Mouse (Mus musculus): ENCODE data around the gene Zfp385a. TPM values are rescaled to one million over a fixed set of nuclear protein-coding genes. Genes with fewer than 3 reads are reported as not detected.
A peak's percentile ranks its signal among the peaks of the same experiment; 100 is the strongest.

Gene Zfp385a
- polyA plus RNA-seq, 1 experiment from 2014 or later, result 7.5 TPM

- peaks cover 57% of the 10 kb centered on the region for H3K36me3 ChIP-seq (ENCODE audit: control insufficient read depth, insufficient read depth)
- H3K9ac ChIP-seq (ENCODE audit: low read length), result no peak overlapping the region
- peaks cover 12% of the 10 kb centered on the region for H3K4me1 ChIP-seq (ENCODE audit: control insufficient read depth, insufficient read depth, low read length)
- no peak overlapping the region for H3K4me2 ChIP-seq (ENCODE audit: low read depth, low read length)
- H3K4me3 ChIP-seq (ENCODE audit: low read length), result no peak overlapping the region
- WGBS, result 86% methylated on average over 6 of the region's 6 CpGs
- no peaks in the 10 kb centered on the region for H3K9me3 ChIP-seq (replicated peaks; ENCODE audit: control insufficient read depth, low read length)
- ATAC-seq (replicated peaks; ENCODE audit: extremely low read depth, insufficient read depth, low FRiP score), result no peak
- H3K27ac ChIP-seq (ENCODE audit: low read length), result no peak overlapping the region
- peaks cover 11% of the 10 kb centered on the region for H3K27me3 ChIP-seq (ENCODE audit: control insufficient read depth, insufficient read depth, low read length)
These were observed 5.9 kb upstream of the Zfp385a start for GRCm38 (mm10) chr15:103345789-103346188.

DNA sequence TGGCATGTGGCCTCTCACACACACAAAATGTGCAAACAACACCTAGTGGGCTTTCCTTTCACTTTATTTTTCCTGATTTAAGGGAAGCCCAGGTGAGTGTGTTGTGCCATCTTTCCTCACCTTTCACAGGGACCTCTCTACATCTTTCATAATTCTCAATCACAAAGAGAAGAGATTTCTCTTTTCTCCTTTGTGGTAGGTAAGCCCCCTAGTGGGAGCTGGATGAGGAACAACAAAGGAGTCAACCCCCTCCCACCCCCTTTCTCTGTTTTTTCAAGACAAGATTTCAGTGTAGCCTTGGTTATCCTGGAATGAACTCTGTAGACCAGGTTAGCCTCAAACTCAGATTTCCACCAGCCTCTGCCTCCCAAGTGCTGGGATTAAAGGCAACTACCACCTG, 3.7 kb upstream of the Zfp385a start:
- Histone ChIP-seq H3K27me3 (ENCODE audit: control insufficient read depth, insufficient read depth, low read length) (peaks cover 26% of the 10 kb centered on the region), H3K36me3 (ENCODE audit: control insufficient read depth, insufficient read depth) (peaks cover 35% of the 10 kb centered on the region), H3K4me3 (ENCODE audit: low read length) (no peak overlapping the region), H3K9ac (ENCODE audit: low read length) (no peak overlapping the region), H3K27ac (ENCODE audit: low read length) (no peak overlapping the region), H3K4me2 (ENCODE audit: low read depth, low read length) (no peak overlapping the region), H3K9me3 (replicated peaks; ENCODE audit: control insufficient read depth, low read length) (no peaks in the 10 kb centered on the region), H3K4me1 (ENCODE audit: control insufficient read depth, insufficient read depth, low read length) (peaks cover 19% of the 10 kb centered on the region)
- no peak for ATAC-seq (replicated peaks; ENCODE audit: extremely low read depth, insufficient read depth, low FRiP score)

DNA sequence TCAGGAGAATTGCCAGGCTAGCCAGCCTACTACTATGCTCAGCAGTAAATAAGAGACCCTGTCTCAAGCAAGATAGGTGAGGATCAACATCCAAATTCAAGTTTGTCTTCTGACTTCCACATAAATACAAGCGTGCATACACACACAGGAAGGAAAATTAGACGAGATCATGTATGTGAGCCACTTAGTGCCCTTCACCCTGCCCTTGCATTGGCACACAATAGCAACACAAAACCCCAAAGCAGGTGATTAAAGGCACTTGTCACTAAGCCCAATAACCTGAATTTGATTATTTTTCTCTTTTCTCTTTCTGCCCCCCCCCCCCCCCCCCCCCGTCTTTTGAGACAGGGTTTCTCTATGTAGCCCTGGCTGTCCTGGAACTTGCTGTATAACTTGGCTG, 3.1 kb upstream of the Zfp385a start:
- Histone ChIP-seq H3K4me2 (ENCODE audit: low read depth, low read length) (no peak overlapping the region), H3K36me3 (ENCODE audit: control insufficient read depth, insufficient read depth) (peaks cover 31% of the 10 kb centered on the region), H3K27ac (ENCODE audit: low read length) (0 out of 2 replicates have a peak overlapping the region, but pooled peaks have one; percentile 12), H3K27me3 (ENCODE audit: control insufficient read depth, insufficient read depth, low read length) (peaks cover 30% of the 10 kb centered on the region), H3K9ac (ENCODE audit: low read length) (no peak overlapping the region), H3K4me3 (ENCODE audit: low read length) (no peak overlapping the region), H3K4me1 (ENCODE audit: control insufficient read depth, insufficient read depth, low read length) (peaks cover 19% of the 10 kb centered on the region), H3K9me3 (replicated peaks; ENCODE audit: control insufficient read depth, low read length) (no peaks in the 10 kb centered on the region)
- ATAC-seq (replicated peaks; ENCODE audit: extremely low read depth, insufficient read depth, low FRiP score), result no peak
- WGBS, result 66% methylated on average over 2 of the region's 3 CpGs

GRCm38 (mm10) chr15:103342415-103342814, 2.5 kb upstream of the Zfp385a start:
- Histone ChIP-seq H3K4me1 (ENCODE audit: control insufficient read depth, insufficient read depth, low read length) (peaks cover 19% of the 10 kb centered on the region), H3K4me3 (ENCODE audit: low read length) (no peak overlapping the region), H3K27me3 (ENCODE audit: control insufficient read depth, insufficient read depth, low read length) (peaks cover 32% of the 10 kb centered on the region), H3K36me3 (ENCODE audit: control insufficient read depth, insufficient read depth) (peaks cover 25% of the 10 kb centered on the region), H3K27ac (ENCODE audit: low read length) (0 out of 2 replicates have a peak overlapping the region, but pooled peaks have one; percentile 12), H3K9ac (ENCODE audit: low read length) (no peak overlapping the region), H3K4me2 (ENCODE audit: low read depth, low read length) (no peak overlapping the region), H3K9me3 (replicated peaks; ENCODE audit: control insufficient read depth, low read length) (no peaks in the 10 kb centered on the region)
- ATAC-seq (replicated peaks; ENCODE audit: extremely low read depth, insufficient read depth, low FRiP score), result no peak
- WGBS, result 18% methylated on average over 4 of the region's 4 CpGs

DNA sequence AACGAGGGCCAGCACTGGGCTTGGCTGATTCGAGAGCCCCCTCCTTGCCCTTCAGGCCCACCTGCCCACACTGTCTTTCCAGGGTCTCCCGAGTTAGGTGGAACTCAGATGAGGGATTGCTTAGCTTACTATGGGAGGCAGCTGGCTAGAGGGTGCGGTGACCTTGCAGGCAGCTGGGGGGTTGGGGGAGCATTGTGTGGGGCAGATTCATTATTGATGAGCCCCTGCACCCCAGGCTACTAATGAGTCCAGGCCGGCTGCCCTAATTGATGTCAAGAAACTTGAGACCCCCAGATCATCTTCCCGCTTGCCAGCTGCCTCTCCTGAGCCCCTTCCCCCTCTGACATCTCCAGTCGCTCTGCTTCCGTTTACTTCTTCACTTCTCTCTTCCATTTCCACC, 1.7 kb upstream of the Zfp385a start:
- peaks cover 19% of the 10 kb centered on the region for H3K4me1 ChIP-seq (ENCODE audit: control insufficient read depth, insufficient read depth, low read length)
- WGBS, result 63% methylated on average over 8 of the region's 8 CpGs
- no peak overlapping the region for H3K27ac ChIP-seq (ENCODE audit: low read length)
- no peak for ATAC-seq (replicated peaks; ENCODE audit: extremely low read depth, insufficient read depth, low FRiP score)
- H3K9me3 ChIP-seq (replicated peaks; ENCODE audit: control insufficient read depth, low read length), result no peaks in the 10 kb centered on the region
- H3K9ac ChIP-seq (ENCODE audit: low read length), result no peak overlapping the region
- peaks cover 22% of the 10 kb centered on the region for H3K36me3 ChIP-seq (ENCODE audit: control insufficient read depth, insufficient read depth)
- no peak overlapping the region for H3K4me3 ChIP-seq (ENCODE audit: low read length)
- peaks cover 35% of the 10 kb centered on the region for H3K27me3 ChIP-seq (ENCODE audit: control insufficient read depth, insufficient read depth, low read length)
- no peak overlapping the region for H3K4me2 ChIP-seq (ENCODE audit: low read depth, low read length)

DNA sequence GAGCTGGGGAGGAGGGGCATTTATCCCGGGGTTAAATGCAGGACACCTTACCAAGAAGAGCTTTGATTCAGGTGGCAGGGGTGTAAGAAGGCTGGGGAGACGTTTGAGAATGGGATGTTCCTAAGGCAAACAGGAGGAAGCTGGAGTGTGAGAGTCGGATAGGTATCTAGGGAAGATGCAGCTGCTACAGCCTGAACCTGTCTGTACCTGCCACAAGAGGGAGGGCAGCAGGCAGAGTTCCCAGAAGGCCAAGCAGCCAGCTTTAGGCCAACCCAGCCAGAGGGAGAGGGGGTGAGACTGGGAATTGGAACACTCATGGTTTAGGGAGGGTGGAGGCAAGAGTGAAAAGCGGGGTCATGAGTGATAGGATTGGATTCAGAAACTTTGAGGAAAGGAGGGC, 893 bp upstream of the Zfp385a start:
- Histone ChIP-seq H3K4me3 (ENCODE audit: low read length) (peak overlapping the region; percentile 64; the same call in 1 of the 2 replicates), H3K9ac (ENCODE audit: low read length) (no peak overlapping the region), H3K27ac (ENCODE audit: low read length) (no peak overlapping the region), H3K27me3 (ENCODE audit: control insufficient read depth, insufficient read depth, low read length) (peaks cover 35% of the 10 kb centered on the region), H3K4me1 (ENCODE audit: control insufficient read depth, insufficient read depth, low read length) (peaks cover 19% of the 10 kb centered on the region), H3K4me2 (ENCODE audit: low read depth, low read length) (0 out of 2 replicates have a peak overlapping the region, but pooled peaks have one; percentile 75), H3K9me3 (replicated peaks; ENCODE audit: control insufficient read depth, low read length) (no peaks in the 10 kb centered on the region), H3K36me3 (ENCODE audit: control insufficient read depth, insufficient read depth) (peaks cover 14% of the 10 kb centered on the region)
- 25% methylated on average over 4 of the region's 4 CpGs for WGBS
- ATAC-seq (replicated peaks; ENCODE audit: extremely low read depth, insufficient read depth, low FRiP score), result no peak

DNA sequence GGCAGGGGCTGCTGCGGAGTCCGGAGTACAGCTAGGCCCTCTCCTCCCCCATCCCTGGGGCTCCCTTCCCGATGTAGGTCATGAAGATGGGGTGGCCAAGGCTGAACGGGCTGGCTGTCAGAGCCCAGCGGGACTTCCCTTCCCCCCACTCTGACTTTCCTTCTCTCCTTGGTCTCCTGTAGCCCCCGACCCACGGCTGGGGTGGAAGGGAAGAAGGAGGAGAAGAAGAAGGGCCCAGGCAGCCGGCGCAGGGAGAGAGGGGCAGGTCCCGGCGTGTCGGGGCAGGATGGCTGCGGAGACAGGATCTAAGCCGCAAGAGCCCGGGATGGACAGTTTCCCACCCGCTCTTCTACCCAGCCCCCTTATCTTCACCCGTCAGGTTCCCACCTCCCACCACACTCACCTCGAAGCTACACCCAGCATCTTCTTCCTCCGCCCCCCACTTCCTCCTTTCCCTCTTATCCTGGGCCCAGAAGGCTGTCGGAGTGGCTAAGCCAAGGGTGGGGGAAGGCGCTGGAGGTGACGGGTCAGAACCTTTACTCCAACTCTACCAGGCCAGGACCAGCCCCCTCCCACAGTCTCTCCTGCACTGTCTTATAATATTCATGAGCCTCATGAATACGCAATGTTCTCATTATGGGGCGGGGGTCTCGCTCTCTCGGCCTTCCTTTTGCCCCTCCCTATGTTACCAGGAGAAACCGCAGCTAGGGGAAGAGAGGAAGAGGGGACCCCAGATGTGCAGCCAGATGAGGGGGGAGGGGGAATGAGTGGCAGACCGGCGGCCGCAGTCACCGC, 530 bp downstream of the Zfp385a start:
- Histone ChIP-seq H3K4me1 (ENCODE audit: control insufficient read depth, insufficient read depth, low read length) (peaks cover 19% of the 10 kb centered on the region), H3K27ac (ENCODE audit: low read length) (no peak overlapping the region), H3K36me3 (ENCODE audit: control insufficient read depth, insufficient read depth) (peaks cover 2% of the 10 kb centered on the region), H3K9me3 (replicated peaks; ENCODE audit: control insufficient read depth, low read length) (no peaks in the 10 kb centered on the region), H3K9ac (ENCODE audit: low read length) (peak overlapping the region; percentile 67), H3K27me3 (ENCODE audit: control insufficient read depth, insufficient read depth, low read length) (peaks cover 38% of the 10 kb centered on the region), H3K4me2 (ENCODE audit: low read depth, low read length) (peak overlapping the region; percentile 75), H3K4me3 (ENCODE audit: low read length) (peak overlapping the region; percentile 64)
- 7% methylated on average over 29 of the region's 31 CpGs for WGBS
- peak; percentile 15 for ATAC-seq (replicated peaks; ENCODE audit: extremely low read depth, insufficient read depth, low FRiP score)

GRCm38 (mm10) chr15:103338829-103339165, 1.1 kb downstream of the Zfp385a start:
- peaks cover 19% of the 10 kb centered on the region for H3K4me1 ChIP-seq (ENCODE audit: control insufficient read depth, insufficient read depth, low read length)
- WGBS, result 59% methylated on average over 4 of the region's 4 CpGs
- no peaks in the 10 kb centered on the region for H3K9me3 ChIP-seq (replicated peaks; ENCODE audit: control insufficient read depth, low read length)
- no peaks in the 10 kb centered on the region; the same call in 1 of the 2 replicates for H3K36me3 ChIP-seq (ENCODE audit: control insufficient read depth, insufficient read depth)
- H3K4me3 ChIP-seq (ENCODE audit: low read length), result peak overlapping the region; percentile 64
- peaks cover 38% of the 10 kb centered on the region for H3K27me3 ChIP-seq (ENCODE audit: control insufficient read depth, insufficient read depth, low read length)
- no peak overlapping the region; the same call in 1 of the 2 replicates for H3K4me2 ChIP-seq (ENCODE audit: low read depth, low read length)
- no peak overlapping the region for H3K9ac ChIP-seq (ENCODE audit: low read length)
- H3K27ac ChIP-seq (ENCODE audit: low read length), result no peak overlapping the region
- no peak for ATAC-seq (replicated peaks; ENCODE audit: extremely low read depth, insufficient read depth, low FRiP score)

GRCm38 (mm10) chr15:103336996-103337667, 2.8 kb downstream of the Zfp385a start:
- no peak for ATAC-seq (replicated peaks; ENCODE audit: extremely low read depth, insufficient read depth, low FRiP score)
- no peak overlapping the region for H3K9ac ChIP-seq (ENCODE audit: low read length)
- no peak overlapping the region for H3K4me3 ChIP-seq (ENCODE audit: low read length)
- H3K4me2 ChIP-seq (ENCODE audit: low read depth, low read length), result no peak overlapping the region
- no peak overlapping the region for H3K27ac ChIP-seq (ENCODE audit: low read length)
- no peaks in the 10 kb centered on the region for H3K36me3 ChIP-seq (ENCODE audit: control insufficient read depth, insufficient read depth)
- no peaks in the 10 kb centered on the region for H3K9me3 ChIP-seq (replicated peaks; ENCODE audit: control insufficient read depth, low read length)
- H3K4me1 ChIP-seq (ENCODE audit: control insufficient read depth, insufficient read depth, low read length), result peaks cover 12% of the 10 kb centered on the region
- 35% methylated on average over 11 of the region's 11 CpGs for WGBS
- H3K27me3 ChIP-seq (ENCODE audit: control insufficient read depth, insufficient read depth, low read length), result peaks cover 38% of the 10 kb centered on the region

All from heart, embryonic 16.5 days (tissue).